Mouse (Mus musculus) kidney, adult 18-20 months (tissue): Measurements from ENCODE around the gene Abcb10.
"Not testable (repeated sequence)": the region's sequence is repeated elsewhere in the genome, so short reads cannot be mapped to it uniquely, and the experiment has no call there.

Experiments
- DNase-seq: peaks from one replicate; pipeline ENCODE4 v3.0.0; 2021

The Abcb10 gene

GRCm38 (mm10) chr8:123980239-123980638, 2.7 kb downstream of the Abcb10 start:
- no peak for DNase-seq

GRCm38 (mm10) chr8:123978926-123979325, 4.0 kb downstream of the Abcb10 start:
- DNase-seq, result no peak

- no peak for DNase-seq
Measured at GRCm38 (mm10) chr8:123978166-123978838, 4.6 kb downstream of the Abcb10 start.

GRCm38 (mm10) chr8:123977499-123977898, 5.4 kb downstream of the Abcb10 start:
- DNase-seq, result no peak

GRCm38 (mm10) chr8:123973495-123973894, 9.4 kb downstream of the Abcb10 start:
- peak; percentile 27 for DNase-seq

GRCm38 (mm10) chr8:123966896-123967295, 16.0 kb downstream of the Abcb10 start:
- no peak for DNase-seq

- DNase-seq, result no peak
Measured at GRCm38 (mm10) chr8:123961371-123961770, 21.6 kb downstream of the Abcb10 start.

- not testable (repeated sequence) for DNase-seq
Measured at GRCm38 (mm10) chr8:123960556-123960955, 22.4 kb downstream of the Abcb10 start.

GRCm38 (mm10) chr8:123960056-123960455, 22.9 kb downstream of the Abcb10 start:
- no peak for DNase-seq

GRCm38 (mm10) chr8:123959473-123959872, 23.4 kb downstream of the Abcb10 start:
- no peak for DNase-seq

GRCm38 (mm10) chr8:123958130-123958529, 24.8 kb downstream of the Abcb10 start:
- peak; percentile 13 for DNase-seq

GRCm38 (mm10) chr8:123954246-123954645, 28.7 kb downstream of the Abcb10 start:
- no peak for DNase-seq

- no peak for DNase-seq
Measured at GRCm38 (mm10) chr8:123953686-123954085, 29.2 kb downstream of the Abcb10 start.

- peak; percentile 73 for DNase-seq
Measured at GRCm38 (mm10) chr8:123950077-123950802, 32.7 kb downstream of the Abcb10 start.

- DNase-seq, result no peak
Measured at GRCm38 (mm10) chr8:123949686-123949986, 33.3 kb downstream of the Abcb10 start.

GRCm38 (mm10) chr8:123948942-123949685, 33.8 kb downstream of the Abcb10 start, which contains the start of gene Nup133:
Gene Nup133 (minus strand): TSS chr8:123949265.
- DNase-seq, result peak; percentile 100

- no peak for DNase-seq
Measured at GRCm38 (mm10) chr8:123929026-123929425, 53.9 kb downstream of the Abcb10 start.

GRCm38 (mm10) chr8:123925671-123926070, 57.3 kb downstream of the Abcb10 start:
- no peak for DNase-seq

GRCm38 (mm10) chr8:123924719-123925118, 58.2 kb downstream of the Abcb10 start:
- DNase-seq, result peak; percentile 80

GRCm38 (mm10) chr8:123914635-123915034, 68.3 kb downstream of the Abcb10 start:
- DNase-seq, result no peak

GRCm38 (mm10) chr8:123912265-123912664, 70.7 kb downstream of the Abcb10 start:
- no peak for DNase-seq

- no peak for DNase-seq
Measured at GRCm38 (mm10) chr8:123907604-123908003, 75.3 kb downstream of the Abcb10 start.

GRCm38 (mm10) chr8:123902653-123903052, 80.3 kb downstream of the Abcb10 start:
- no peak for DNase-seq
